Mouse (Mus musculus) kidney, adult 11 months (tissue): ENCODE measurements at regions not wholly inside any gene's neighbourhood (a gene's known extent, or its start where the extent isn't known, plus 50 kb on each side); places are given as distances from the start of the nearest gene placed in this dataset.

Source experiments
- DNase-seq: peaks from one replicate; pipeline ENCODE4 v3.0.0; 2022

- no peak for DNase-seq
Measured at GRCm38 (mm10) chr3:120123155-120123554, 338.9 kb upstream of the Ptbp2 start.

- no peak for DNase-seq
Measured at GRCm38 (mm10) chr3:120083171-120083932, 299.1 kb upstream of the Ptbp2 start.

GRCm38 (mm10) chr3:120073528-120073927, 289.3 kb upstream of the Ptbp2 start:
- DNase-seq, result no peak

GRCm38 (mm10) chr3:120065714-120066113, 281.4 kb upstream of the Ptbp2 start:
- no peak for DNase-seq

- no peak for DNase-seq
Measured at GRCm38 (mm10) chr3:120064854-120065480, 280.7 kb upstream of the Ptbp2 start.

- DNase-seq, result no peak
Measured at GRCm38 (mm10) chr3:120062264-120062663, 278.0 kb upstream of the Ptbp2 start.

GRCm38 (mm10) chr3:120059959-120060358, 275.7 kb upstream of the Ptbp2 start:
- DNase-seq, result no peak

- no peak for DNase-seq
Measured at GRCm38 (mm10) chr3:120055216-120056154, 271.2 kb upstream of the Ptbp2 start.

- no peak for DNase-seq
Measured at GRCm38 (mm10) chr3:120047238-120047637, 263.0 kb upstream of the Ptbp2 start.

GRCm38 (mm10) chr3:120037526-120037925, 253.3 kb upstream of the Ptbp2 start:
- DNase-seq, result no peak

GRCm38 (mm10) chr3:120019826-120020683, 235.8 kb upstream of the Ptbp2 start:
- DNase-seq, result no peak

- DNase-seq, result no peak
Measured at GRCm38 (mm10) chr3:120015376-120015775, 231.1 kb upstream of the Ptbp2 start.

GRCm38 (mm10) chr3:120011861-120012260, 227.6 kb upstream of the Ptbp2 start:
- no peak for DNase-seq

- DNase-seq, result no peak
Measured at GRCm38 (mm10) chr3:120008110-120008509, 223.8 kb upstream of the Ptbp2 start.

GRCm38 (mm10) chr3:120004588-120004987, 220.3 kb upstream of the Ptbp2 start:
- no peak for DNase-seq

- no peak for DNase-seq
Measured at GRCm38 (mm10) chr3:120000281-120000680, 216.0 kb upstream of the Ptbp2 start.

- no peak for DNase-seq
Measured at GRCm38 (mm10) chr3:119996258-119996988, 212.2 kb upstream of the Ptbp2 start.

- DNase-seq, result no peak
Measured at GRCm38 (mm10) chr3:119995781-119996180, 211.5 kb upstream of the Ptbp2 start.

GRCm38 (mm10) chr3:119987245-119987852, 203.1 kb upstream of the Ptbp2 start:
- DNase-seq, result no peak

GRCm38 (mm10) chr3:119977349-119977748, 193.1 kb upstream of the Ptbp2 start:
- DNase-seq, result no peak

GRCm38 (mm10) chr3:119976363-119976762, 192.1 kb upstream of the Ptbp2 start:
- no peak for DNase-seq
